Mouse (Mus musculus) hindbrain, postnatal 0 days (tissue): ENCODE results near the gene Nrf1. TPM values are rescaled to one million over a fixed set of nuclear protein-coding genes. Genes with fewer than 3 reads are reported as not detected.

ENCODE experiments used
- ATAC-seq: fragments of 200-750 bp; cut with Nextera tagmentation; 2 replicates; pipeline ENCODE4 v1.8.0; 2017; ENCODE audit warnings: mild to moderate bottlenecking, moderate TSS enrichment, moderate library complexity
- DNase-seq: peaks from one replicate; pipeline ENCODE4 v3.0.0-alpha.2; 2015; ENCODE audit warnings: low spot score
- H3K27ac ChIP-seq: fragments of 300-500 bp; sonication (generic); 2 replicates; pipeline ENCODE4 v1.5.1; 2014; ENCODE audit warnings: mild to moderate bottlenecking
- H3K27me3 ChIP-seq: fragments of 300-500 bp; sonication (generic); 2 replicates; pipeline ENCODE4 v1.6.1; 2014; ENCODE audit warnings: low read length, mixed read lengths; ENCODE audit not compliant: insufficient read depth
- H3K36me3 ChIP-seq: fragments of 300-500 bp; sonication (generic); 2 replicates; pipeline ENCODE4 v1.6.1; 2014; ENCODE audit warnings: low read length, mixed read lengths; ENCODE audit not compliant: insufficient read depth
- H3K4me1 ChIP-seq: fragments of 300-500 bp; sonication (generic); 2 replicates; pipeline ENCODE4 v1.6.1; 2014; ENCODE audit warnings: antibody characterized with exemption, low read length, mixed read lengths; ENCODE audit not compliant: insufficient read depth
- H3K4me2 ChIP-seq: fragments of 300-500 bp; sonication (generic); 2 replicates; pipeline ENCODE4 v1.6.1; 2014; ENCODE audit warnings: low read depth, mild to moderate bottlenecking, low read length, moderate library complexity, mixed read lengths
- H3K4me3 ChIP-seq: fragments of 300-500 bp; sonication (generic); 2 replicates; pipeline ENCODE4 v1.5.1; 2014; ENCODE audit warnings: low read length
- H3K9ac ChIP-seq: fragments of 300-500 bp; sonication (generic); replicated peaks from 2 replicates; pipeline ENCODE4 v1.6.1; 2014; ENCODE audit warnings: mild to moderate bottlenecking, low read length, moderate library complexity, mixed read lengths
- H3K9me3 ChIP-seq: fragments of 300-500 bp; sonication (generic); 2 replicates; pipeline ENCODE4 v1.6.1; 2016; ENCODE audit warnings: low read length, mixed read lengths
- CTCF ChIP-seq: IDR thresholded peaks from 2 replicates; pipeline ENCODE4 v1.5.1; 2016; ENCODE audit warnings: antibody characterized with exemption, control low read depth, low read depth
- WGBS: fragments of 180-500 bp; shearing (Covaris S2); extraction: QIAGEN DNeasy Blood & Tissue Kit; methylation state at CpG from one replicate; pipeline ENCODE4 v1.1.7; 2014; 5-methylcytosine and 5-hydroxymethylcytosine counted together
- polyA plus RNA-seq: library from polyadenylated mRNA; unstranded; fragments of >200 nt; fragmentation: Nextera tagmentation; extraction: Ambion mirVana; gene quantifications from 2 replicates; pipeline ENCODE4 v1.2.1, GENCODE M21; 2015
- total RNA-seq: library from RNA; depleted of rRNA; stranded (reverse); fragments of >200 nt; gene quantifications from 2 replicates; pipeline ENCODE4 v1.2.3, GENCODE M21; 2014

Nrf1 gene
- total and polyA plus RNA-seq, 2 experiments from 2014 or later, result 21.3 to 77.7 TPM

- Histone ChIP-seq H3K9me3 (no peaks in the 10 kb centered on the region), H3K9ac (no peak overlapping the region), H3K36me3 (peaks cover 26% of the 10 kb centered on the region), H3K27me3 (no peaks in the 10 kb centered on the region), H3K4me1 (no peaks in the 10 kb centered on the region), H3K4me2 (no peak overlapping the region), H3K27ac (no peak overlapping the region), H3K4me3 (no peak overlapping the region)
- no peak for TF ChIP-seq CTCF
- DNase-seq, result no peak
- 92% methylated on average over 7 of the region's 7 CpGs for WGBS
- ATAC-seq, result no peak
These were observed 91.7 kb downstream of the Nrf1 start for GRCm38 (mm10) chr6:30139329-30140045.

DNA sequence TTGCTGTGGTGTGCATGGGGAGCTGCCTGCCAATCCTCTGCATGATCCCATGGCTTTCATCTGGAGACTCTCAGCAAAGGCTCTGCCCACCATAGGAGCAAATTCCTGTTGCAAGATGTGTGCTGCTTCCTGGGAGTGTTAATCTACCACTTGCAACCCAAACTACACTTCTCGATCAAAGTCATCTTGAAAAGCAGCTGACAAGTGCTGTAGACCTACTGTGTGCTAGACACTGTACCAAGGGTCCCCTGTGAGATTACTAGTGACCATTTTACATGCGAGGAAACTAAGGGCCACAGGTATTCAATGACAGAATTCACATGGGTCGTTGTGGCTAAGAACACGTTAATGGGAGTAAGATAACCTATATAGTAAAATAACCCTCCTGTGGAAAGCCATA lies 95.5 kb downstream of the Nrf1 start:
- no peak for ATAC-seq
- H3K27ac ChIP-seq, result no peak overlapping the region
- H3K9ac ChIP-seq, result no peak overlapping the region
- H3K9me3 ChIP-seq, result no peaks in the 10 kb centered on the region
- H3K36me3 ChIP-seq, result peaks cover 26% of the 10 kb centered on the region; the same call in 1 of the 2 replicates
- H3K4me1 ChIP-seq, result no peaks in the 10 kb centered on the region
- H3K4me2 ChIP-seq, result no peak overlapping the region
- no peak for TF ChIP-seq CTCF
- H3K4me3 ChIP-seq, result no peak overlapping the region
- 98% methylated on average over 4 of the region's 4 CpGs for WGBS
- no peak for DNase-seq
- H3K27me3 ChIP-seq, result no peaks in the 10 kb centered on the region

- Histone ChIP-seq H3K27ac (no peak overlapping the region), H3K4me2 (no peak overlapping the region), H3K9ac (no peak overlapping the region), H3K4me1 (no peaks in the 10 kb centered on the region), H3K36me3 (peaks cover 12% of the 10 kb centered on the region; the same call in 1 of the 2 replicates), H3K27me3 (no peaks in the 10 kb centered on the region), H3K9me3 (no peaks in the 10 kb centered on the region), H3K4me3 (no peak overlapping the region)
- no peak for DNase-seq
- WGBS, result 71% methylated on average over 7 of the region's 7 CpGs
- no peak for TF ChIP-seq CTCF
- ATAC-seq, result no peak
These were observed 99.3 kb downstream of the Nrf1 start for GRCm38 (mm10) chr6:30147058-30147457.

DNA sequence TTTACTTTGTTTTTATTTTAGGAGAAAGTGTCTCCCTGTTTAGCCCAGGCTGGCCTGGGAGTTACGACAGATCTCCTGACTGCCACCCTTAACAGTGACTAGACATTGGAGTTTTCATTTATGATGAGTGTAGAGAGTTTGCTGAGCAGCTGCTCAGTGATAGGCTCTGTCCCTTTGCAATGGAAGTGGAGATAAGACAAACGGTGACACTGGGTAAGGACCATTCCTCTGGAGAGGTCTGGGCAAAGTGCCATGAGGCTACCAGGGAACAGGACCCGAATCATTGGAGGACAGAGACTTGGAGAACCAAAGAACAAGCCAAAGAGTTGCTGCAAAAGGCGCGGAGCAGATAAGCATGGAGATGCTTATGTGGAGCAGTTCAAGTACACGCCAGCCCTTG lies 100.0 kb downstream of the Nrf1 start:
- H3K9ac ChIP-seq, result no peak overlapping the region
- ATAC-seq (no peak), DNase-seq (no peak)
- H3K27ac ChIP-seq, result no peak overlapping the region
- no peak for TF ChIP-seq CTCF
- WGBS, result 80% methylated on average over 6 of the region's 6 CpGs
- no peaks in the 10 kb centered on the region for H3K27me3 ChIP-seq
- no peaks in the 10 kb centered on the region for H3K9me3 ChIP-seq
- peaks cover 12% of the 10 kb centered on the region; the same call in 1 of the 2 replicates for H3K36me3 ChIP-seq
- no peak overlapping the region for H3K4me3 ChIP-seq
- H3K4me1 ChIP-seq, result no peaks in the 10 kb centered on the region
- H3K4me2 ChIP-seq, result no peak overlapping the region

- Histone ChIP-seq H3K4me2 (no peak overlapping the region), H3K9ac (no peak overlapping the region), H3K27ac (no peak overlapping the region), H3K36me3 (0 out of 2 replicates have a peak, but pooled peaks cover 4% of the 10 kb centered on the region), H3K4me3 (no peak overlapping the region), H3K4me1 (no peaks in the 10 kb centered on the region), H3K9me3 (no peaks in the 10 kb centered on the region), H3K27me3 (no peaks in the 10 kb centered on the region)
- ATAC-seq (no peak), DNase-seq (no peak)
- TF ChIP-seq CTCF, result no peak
- 85% methylated on average over 8 of the region's 8 CpGs for WGBS
These were observed 102.7 kb downstream of the Nrf1 start for GRCm38 (mm10) chr6:30150471-30150870.

DNA sequence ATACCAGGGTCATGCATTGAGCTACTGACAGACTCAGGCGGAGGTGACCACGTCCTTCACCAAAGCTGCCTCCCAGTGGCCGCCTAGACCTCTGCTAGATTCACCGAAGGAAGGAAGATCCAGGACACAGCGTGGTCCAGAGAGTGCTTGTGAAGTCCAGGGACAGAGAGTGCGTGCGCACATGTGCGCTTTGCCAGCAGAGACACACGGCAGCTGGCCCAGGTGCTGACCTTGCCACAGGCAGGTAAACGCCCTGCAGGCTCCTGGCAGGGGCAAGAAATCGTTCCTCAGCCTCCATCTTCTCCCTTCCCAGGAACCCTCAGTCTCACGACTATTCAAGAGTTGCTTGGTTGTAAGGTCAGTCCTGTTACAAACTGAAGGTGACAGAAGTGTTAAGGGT lies 104.4 kb downstream of the Nrf1 start:
- no peak for DNase-seq
- 81% methylated on average over 12 of the region's 12 CpGs for WGBS
- H3K36me3 ChIP-seq, result 0 out of 2 replicates have a peak, but pooled peaks cover 4% of the 10 kb centered on the region
- no peaks in the 10 kb centered on the region for H3K4me1 ChIP-seq
- H3K27ac ChIP-seq, result no peak overlapping the region
- no peak overlapping the region for H3K4me3 ChIP-seq
- H3K9me3 ChIP-seq, result no peaks in the 10 kb centered on the region
- no peaks in the 10 kb centered on the region for H3K27me3 ChIP-seq
- ATAC-seq, result no peak
- no peak overlapping the region for H3K4me2 ChIP-seq
- H3K9ac ChIP-seq, result no peak overlapping the region
- no peak for TF ChIP-seq CTCF

GRCm38 (mm10) chr6:30152649-30153048 lies 104.9 kb downstream of the Nrf1 start:
- no peaks in the 10 kb centered on the region for H3K9me3 ChIP-seq
- no peaks in the 10 kb centered on the region for H3K27me3 ChIP-seq
- DNase-seq, result peak; percentile 45
- H3K36me3 ChIP-seq, result 0 out of 2 replicates have a peak, but pooled peaks cover 4% of the 10 kb centered on the region
- TF ChIP-seq CTCF, result no peak
- peak; percentile 58; the same call in 1 of the 2 replicates for ATAC-seq
- no peak overlapping the region for H3K9ac ChIP-seq
- H3K4me3 ChIP-seq, result no peak overlapping the region
- no peak overlapping the region for H3K4me2 ChIP-seq
- H3K27ac ChIP-seq, result no peak overlapping the region
- WGBS, result 36% methylated on average over 10 of the region's 10 CpGs
- H3K4me1 ChIP-seq, result no peaks in the 10 kb centered on the region
